Mouse (Mus musculus) heart, postnatal 0 days (tissue): Measurements from ENCODE around the gene Wwp2. TPM values are rescaled to one million over a fixed set of nuclear protein-coding genes. Genes with fewer than 3 reads are reported as not detected.

Experiments
- ATAC-seq: fragments of 200-750 bp; cut with Nextera tagmentation; 2 replicates; pipeline ENCODE4 v1.8.0; 2017; ENCODE audit warnings: low read depth, moderate number of reproducible peaks, moderate library complexity; ENCODE audit not compliant: insufficient read depth
- DNase-seq: peaks from one replicate; pipeline ENCODE4 v3.0.0-alpha.2; 2016; ENCODE audit warnings: low spot score
- H3K27ac ChIP-seq: fragments of 300-500 bp; sonication (generic); 2 replicates; pipeline ENCODE4 v1.5.1; 2014; ENCODE audit warnings: low read depth, mild to moderate bottlenecking
- H3K27me3 ChIP-seq: fragments of 300-500 bp; sonication (generic); 2 replicates; pipeline ENCODE4 v1.6.1; 2014; ENCODE audit warnings: low read length, mixed read lengths; ENCODE audit not compliant: control insufficient read depth, insufficient read depth
- H3K36me3 ChIP-seq: fragments of 300-500 bp; sonication (generic); replicated peaks from 2 replicates; pipeline ENCODE4 v1.6.1; 2014; ENCODE audit warnings: low read length, mixed read lengths; ENCODE audit not compliant: control insufficient read depth, insufficient read depth
- H3K4me1 ChIP-seq: fragments of 300-500 bp; sonication (generic); 2 replicates; pipeline ENCODE4 v1.6.1; 2014; ENCODE audit warnings: antibody characterized with exemption; ENCODE audit not compliant: control insufficient read depth, insufficient read depth
- H3K4me2 ChIP-seq: fragments of 300-500 bp; sonication (generic); 2 replicates; pipeline ENCODE4 v1.6.1; 2014; ENCODE audit warnings: low read depth, mild to moderate bottlenecking, low read length, moderate library complexity
- H3K4me3 ChIP-seq: fragments of 300-500 bp; sonication (generic); 2 replicates; pipeline ENCODE4 v1.5.1; 2014; ENCODE audit warnings: low read depth, low read length
- H3K9ac ChIP-seq: fragments of 300-500 bp; sonication (generic); replicated peaks from 2 replicates; pipeline ENCODE4 v1.6.1; 2014; ENCODE audit warnings: low read depth, low read length, mixed read lengths
- H3K9me3 ChIP-seq: fragments of 300-500 bp; sonication (generic); replicated peaks from 2 replicates; pipeline ENCODE4 v1.6.1; 2016; ENCODE audit warnings: low read length; ENCODE audit not compliant: control insufficient read depth
- CTCF ChIP-seq: IDR thresholded peaks from 2 replicates; pipeline ENCODE4 v1.5.1; 2016; ENCODE audit warnings: antibody characterized with exemption, control low read depth, low read depth
- EP300 ChIP-seq: IDR thresholded peaks from 2 replicates; pipeline ENCODE4 v1.6.1; 2016; ENCODE audit warnings: antibody characterized with exemption, low read depth
- WGBS: fragments of 180-500 bp; shearing (Covaris S2); extraction: QIAGEN DNeasy Blood & Tissue Kit; methylation state at CpG from one replicate; pipeline ENCODE4 v1.1.7; 2014; 5-methylcytosine and 5-hydroxymethylcytosine counted together
- polyA plus RNA-seq: library from polyadenylated mRNA; unstranded; fragments of >200 nt; fragmentation: Nextera tagmentation; extraction: Ambion mirVana; gene quantifications from 2 replicates; pipeline ENCODE4 v1.2.1, GENCODE M21; 2015
- total RNA-seq: library from RNA; depleted of rRNA; stranded (reverse); fragments of >200 nt; gene quantifications from 2 replicates; pipeline ENCODE4 v1.2.3, GENCODE M21; 2014; ENCODE audit warnings: low replicate concordance

Gene Wwp2
- total and polyA plus RNA-seq, 2 experiments from 2014 or later: 20.4 to 40.5 TPM

DNA sequence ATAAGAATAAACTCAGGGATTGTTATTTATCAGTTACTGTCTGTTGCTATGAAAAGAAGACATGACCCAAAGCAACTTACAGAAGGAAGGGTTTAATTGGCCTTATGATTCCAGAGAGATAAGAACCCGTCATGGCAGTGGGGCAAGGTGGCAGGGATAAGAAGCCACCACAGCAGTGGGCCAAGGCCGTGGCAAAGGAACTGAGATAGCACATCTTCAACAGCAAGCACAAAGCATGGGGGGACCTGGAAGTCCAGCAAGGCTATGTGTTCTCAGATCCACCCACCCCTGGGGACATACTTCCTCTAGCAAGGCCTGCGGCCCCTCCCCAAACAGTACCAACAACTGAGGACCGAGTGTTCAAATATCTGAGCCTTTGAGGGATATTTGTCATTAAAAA, 141.5 kb downstream of the Wwp2 start:
- Histone ChIP-seq H3K4me1 (no peaks in the 10 kb centered on the region), H3K27ac (no peak overlapping the region), H3K9ac (no peak overlapping the region), H3K36me3 (peaks cover 44% of the 10 kb centered on the region), H3K4me2 (no peak overlapping the region), H3K4me3 (no peak overlapping the region), H3K9me3 (no peaks in the 10 kb centered on the region), H3K27me3 (no peaks in the 10 kb centered on the region)
- DNase-seq (no peak), ATAC-seq (no peak)
- no peak for TF ChIP-seq EP300
- TF ChIP-seq CTCF: no peak
- whole genome bisulfite sequencing: 65% methylated on average over 4 of the region's 4 CpGs

DNA sequence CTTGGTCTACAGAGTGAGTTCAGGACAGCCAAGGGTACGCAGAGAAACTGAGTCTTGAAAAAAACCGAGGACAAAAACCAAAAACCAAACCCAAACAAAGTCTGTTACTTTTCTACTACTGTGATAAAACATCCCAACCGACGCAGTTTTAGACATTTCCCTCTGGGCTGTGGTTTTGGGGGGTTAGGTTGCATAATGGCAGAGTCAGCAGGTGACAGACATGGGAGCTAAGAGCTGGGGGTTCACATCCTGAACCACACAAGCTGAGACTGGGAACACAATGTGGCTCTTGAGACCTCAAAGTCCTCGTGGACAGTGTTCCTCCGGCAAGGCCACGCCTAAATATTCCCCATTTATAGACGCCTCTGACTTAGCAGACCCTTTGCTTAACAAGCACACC, 142.0 kb downstream of the Wwp2 start:
- peaks cover 49% of the 10 kb centered on the region for H3K36me3 ChIP-seq
- H3K9me3 ChIP-seq: no peaks in the 10 kb centered on the region
- H3K27me3 ChIP-seq: no peaks in the 10 kb centered on the region
- 80% methylated on average over 8 of the region's 8 CpGs for WGBS
- H3K9ac ChIP-seq: no peak overlapping the region
- no peak overlapping the region for H3K4me3 ChIP-seq
- TF ChIP-seq CTCF (no peak), EP300 (no peak)
- H3K4me2 ChIP-seq: no peak overlapping the region
- H3K27ac ChIP-seq: no peak overlapping the region
- H3K4me1 ChIP-seq: no peaks in the 10 kb centered on the region
- no peak for DNase-seq
- ATAC-seq: no peak

DNA sequence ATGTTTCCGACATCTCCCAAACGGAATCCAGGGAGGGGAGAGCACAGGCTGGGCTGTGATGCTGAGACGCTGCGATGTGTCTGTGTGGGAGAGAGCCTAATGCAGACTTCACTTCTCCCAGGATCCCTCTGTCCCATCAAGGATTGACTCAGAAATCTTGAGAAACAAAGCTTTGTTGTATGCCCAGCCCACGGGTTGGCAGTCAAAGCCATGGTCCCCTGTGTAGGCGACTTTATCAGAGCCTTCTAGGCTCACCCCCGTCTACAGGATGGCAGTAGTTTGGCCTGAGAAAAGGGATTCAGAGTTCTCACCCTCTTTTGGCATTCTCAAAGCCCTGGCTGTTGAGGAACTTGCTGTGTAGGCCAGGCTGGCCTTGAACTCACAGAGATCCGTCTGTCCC, 142.4 kb downstream of the Wwp2 start:
- H3K27ac ChIP-seq: no peak overlapping the region
- DNase-seq: no peak
- TF ChIP-seq CTCF: no peak
- TF ChIP-seq EP300: no peak
- no peaks in the 10 kb centered on the region for H3K4me1 ChIP-seq
- H3K27me3 ChIP-seq: no peaks in the 10 kb centered on the region
- ATAC-seq: no peak
- no peak overlapping the region for H3K9ac ChIP-seq
- no peak overlapping the region for H3K4me2 ChIP-seq
- H3K4me3 ChIP-seq: no peak overlapping the region
- 80% methylated on average over 8 of the region's 8 CpGs for WGBS
- no peaks in the 10 kb centered on the region for H3K9me3 ChIP-seq
- peaks cover 53% of the 10 kb centered on the region for H3K36me3 ChIP-seq

DNA sequence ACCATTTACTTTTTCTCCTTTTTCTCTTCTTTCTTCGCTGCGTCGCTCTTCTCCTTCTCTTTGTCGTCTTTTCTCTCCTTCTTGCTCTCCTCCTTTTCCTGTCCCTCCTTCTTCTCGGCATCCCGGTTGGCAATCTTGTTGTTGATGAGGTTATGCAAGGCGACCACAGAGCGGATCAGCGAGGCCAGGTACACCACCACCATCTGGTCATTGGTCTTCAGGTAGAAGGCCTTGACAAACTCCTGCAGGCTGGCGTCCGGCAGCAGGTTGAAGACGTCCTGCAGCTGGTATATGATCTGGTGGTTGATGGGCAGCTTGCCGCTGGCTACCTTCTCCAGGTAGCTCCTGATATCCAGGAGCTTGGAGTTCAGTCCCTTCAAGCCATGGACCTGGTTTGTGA, 144.7 kb downstream of the Wwp2 start:
- Histone ChIP-seq H3K4me3 (no peak overlapping the region), H3K36me3 (peaks cover 71% of the 10 kb centered on the region), H3K9me3 (no peaks in the 10 kb centered on the region), H3K4me2 (no peak overlapping the region), H3K9ac (no peak overlapping the region), H3K4me1 (no peaks in the 10 kb centered on the region), H3K27me3 (no peaks in the 10 kb centered on the region), H3K27ac (no peak overlapping the region)
- ATAC-seq (no peak), DNase-seq (no peak)
- 92% methylated on average over 13 of the region's 13 CpGs for whole genome bisulfite sequencing
- no peak for TF ChIP-seq CTCF

DNA sequence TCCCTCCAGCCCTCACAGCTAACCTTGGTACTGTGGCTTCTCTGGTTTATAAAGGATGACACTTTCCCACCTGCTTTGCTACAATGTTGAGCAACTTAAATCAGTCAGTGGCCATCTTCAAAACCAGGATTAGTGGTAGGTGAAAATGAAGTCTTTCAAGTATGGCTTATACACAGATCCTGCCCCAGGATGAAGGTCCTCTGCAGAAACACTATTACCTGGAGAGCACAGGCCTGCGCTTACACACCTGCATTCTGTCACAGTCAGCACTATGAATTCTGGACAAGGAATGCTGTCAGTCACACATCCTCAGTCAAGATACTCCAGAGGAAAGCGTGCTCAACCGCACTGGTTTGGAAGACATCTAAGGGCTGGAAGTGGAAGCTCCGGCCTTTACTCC, 145.4 kb downstream of the Wwp2 start:
- H3K9me3 ChIP-seq: no peaks in the 10 kb centered on the region
- TF ChIP-seq EP300 (no peak), CTCF (no peak)
- no peak overlapping the region for H3K4me3 ChIP-seq
- peaks cover 71% of the 10 kb centered on the region for H3K36me3 ChIP-seq
- no peak overlapping the region for H3K4me2 ChIP-seq
- no peak for DNase-seq
- no peaks in the 10 kb centered on the region for H3K27me3 ChIP-seq
- ATAC-seq: no peak
- H3K9ac ChIP-seq: no peak overlapping the region
- peaks cover under 1% of the 10 kb centered on the region; the same call in 1 of the 2 replicates for H3K4me1 ChIP-seq
- H3K27ac ChIP-seq: no peak overlapping the region
- 88% methylated on average over 4 of the region's 4 CpGs for WGBS

DNA sequence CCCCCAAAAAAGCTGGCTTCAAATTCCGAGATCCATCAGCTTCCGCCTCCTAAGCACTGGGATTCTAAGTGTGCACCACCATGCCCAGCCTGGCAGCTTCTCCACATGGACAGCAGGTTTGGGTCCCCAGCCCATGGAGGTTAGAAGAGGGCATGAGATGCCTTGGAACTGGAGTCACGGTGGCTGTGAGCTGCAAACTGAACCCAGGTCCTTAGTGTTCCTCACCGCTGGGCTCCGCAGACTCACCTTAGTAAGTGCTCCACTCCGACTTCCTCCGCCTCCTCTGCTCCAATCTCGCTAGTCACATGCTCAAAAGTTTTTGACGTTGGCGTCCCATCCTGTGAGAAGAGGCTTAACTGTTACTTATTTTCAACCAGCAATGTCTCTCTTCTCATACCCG, 146.0 kb downstream of the Wwp2 start:
- ATAC-seq: no peak
- no peak for DNase-seq
- peaks cover 71% of the 10 kb centered on the region for H3K36me3 ChIP-seq

More for the DNA sequence above, 146.0 kb downstream of the Wwp2 start:
- Histone ChIP-seq H3K9ac (no peak overlapping the region), H3K4me1 (peaks cover 7% of the 10 kb centered on the region), H3K27ac (no peak overlapping the region), H3K4me3 (no peak overlapping the region), H3K4me2 (no peak overlapping the region), H3K27me3 (no peaks in the 10 kb centered on the region), H3K9me3 (no peaks in the 10 kb centered on the region)
- TF ChIP-seq EP300: no peak
- TF ChIP-seq CTCF: no peak
- 89% methylated on average over 11 of the region's 11 CpGs for WGBS
